Mouse (Mus musculus) spleen, postnatal 14 days (tissue): ENCODE measurements around the gene Polr1e.
A peak's percentile ranks its signal among the peaks of the same experiment; 100 is the strongest.
"Not testable (repeated sequence)": the region's sequence is repeated elsewhere in the genome, so short reads cannot be mapped to it uniquely, and the experiment has no call there.

Source experiments
- DNase-seq, 2 experiments: peaks; one replicate each; pipeline ENCODE4 v3.0.0; 2021 to 2022; ENCODE audit warnings: low spot score in 2 of 2

Gene Polr1e

GRCm38 (mm10) chr4:45018452-45018980 lies at the start of gene Polr1e:
Gene Polr1e, plus strand, starts transcription at chr4:45018583.
- DNase-seq, result peak; percentile 86 to 91

- DNase-seq, result peak; percentile 47 to 59
Observed at GRCm38 (mm10) chr4:44970056-44970455, 48.3 kb upstream of the Polr1e start.

GRCm38 (mm10) chr4:44970612-44971110 lies 47.7 kb upstream of the Polr1e start:
- DNase-seq, result peak; percentile 44 to 64

GRCm38 (mm10) chr4:44973450-44973849 lies 44.9 kb upstream of the Polr1e start:
- peak; percentile 76 to 84 for DNase-seq

GRCm38 (mm10) chr4:44973871-44974270 lies 44.5 kb upstream of the Polr1e start:
- no peak for DNase-seq

- DNase-seq, result no peak
Observed at GRCm38 (mm10) chr4:44974331-44974730, 44.1 kb upstream of the Polr1e start.

- no peak for DNase-seq
Observed at GRCm38 (mm10) chr4:44976026-44976615, 42.3 kb upstream of the Polr1e start.

- DNase-seq, result no peak
Observed at GRCm38 (mm10) chr4:44976921-44977710, 41.3 kb upstream of the Polr1e start.

GRCm38 (mm10) chr4:44978175-44978574 lies 40.2 kb upstream of the Polr1e start:
- no peak for DNase-seq

GRCm38 (mm10) chr4:44979794-44980338 lies 38.5 kb upstream of the Polr1e start:
- no peak for DNase-seq

- peak; percentile 70 to 78 for DNase-seq
Observed at GRCm38 (mm10) chr4:44981280-44981973, 37.0 kb upstream of the Polr1e start, which contains the start of gene Grhpr. Gene Grhpr, plus strand, starts transcription at chr4:44981395.

GRCm38 (mm10) chr4:44981974-44982287 lies 36.5 kb upstream of the Polr1e start:
- DNase-seq, result no peak

- no peak for DNase-seq
Observed at GRCm38 (mm10) chr4:44982440-44983130, 35.8 kb upstream of the Polr1e start.

GRCm38 (mm10) chr4:44983131-44983740 lies 35.1 kb upstream of the Polr1e start:
- DNase-seq, result no peak

GRCm38 (mm10) chr4:44990560-44990959 lies 27.8 kb upstream of the Polr1e start:
- no peak for DNase-seq

- DNase-seq, result not testable (repeated sequence)
Observed at GRCm38 (mm10) chr4:44992330-44992729, 26.1 kb upstream of the Polr1e start.

GRCm38 (mm10) chr4:44993179-44993578 lies 25.2 kb upstream of the Polr1e start:
- DNase-seq, result not testable (repeated sequence)

GRCm38 (mm10) chr4:44993847-44994246 lies 24.5 kb upstream of the Polr1e start:
- peak in 1 of 2 experiments; percentile 31 for DNase-seq

- DNase-seq, result no peak
Observed at GRCm38 (mm10) chr4:44994776-44995175, 23.6 kb upstream of the Polr1e start.

GRCm38 (mm10) chr4:44998071-44998470 lies 20.3 kb upstream of the Polr1e start:
- no peak for DNase-seq

GRCm38 (mm10) chr4:45000001-45000400 lies 18.4 kb upstream of the Polr1e start:
- no peak for DNase-seq
